Mouse (Mus musculus) MEL-GATA-1-ER (cell line): ENCODE data around the gene Eif3g.

Experiments
- DNase-seq: peaks from one replicate; pipeline ENCODE4 v3.0.0-alpha.2; 2012; ENCODE audit warnings: low read depth; ENCODE audit errors: extremely low read depth

The Eif3g gene

GRCm38 (mm10) chr9:20889185-20890141, 9.0 kb downstream of the Eif3g start:
- peak; percentile 85 for DNase-seq

GRCm38 (mm10) chr9:20888386-20888765, 10.0 kb downstream of the Eif3g start:
- no peak for DNase-seq

GRCm38 (mm10) chr9:20887704-20888385, 10.6 kb downstream of the Eif3g start, which contains the start of gene Ppan:
Ppan (plus strand) TSS chr9:20888175.
- peak; percentile 97 for DNase-seq

- no peak for DNase-seq
Measured at GRCm38 (mm10) chr9:20887191-20887590, 11.2 kb downstream of the Eif3g start.

- no peak for DNase-seq
Measured at GRCm38 (mm10) chr9:20886563-20886962, 11.9 kb downstream of the Eif3g start.

GRCm38 (mm10) chr9:20879097-20879792, 19.2 kb downstream of the Eif3g start, which contains the start of gene Angptl6:
Angptl6 (minus strand) TSS chr9:20879727.
- no peak for DNase-seq

GRCm38 (mm10) chr9:20878710-20879065, 19.7 kb downstream of the Eif3g start:
- no peak for DNase-seq

- peak; percentile 97 for DNase-seq
Measured at GRCm38 (mm10) chr9:20878041-20878709, 20.2 kb downstream of the Eif3g start.

GRCm38 (mm10) chr9:20877118-20878040, 21.0 kb downstream of the Eif3g start:
- no peak for DNase-seq

GRCm38 (mm10) chr9:20876318-20877117, 21.9 kb downstream of the Eif3g start:
- DNase-seq, result no peak

GRCm38 (mm10) chr9:20875021-20875790, 23.2 kb downstream of the Eif3g start:
- no peak for DNase-seq

GRCm38 (mm10) chr9:20873521-20873920, 24.9 kb downstream of the Eif3g start:
- no peak for DNase-seq

- no peak for DNase-seq
Measured at GRCm38 (mm10) chr9:20872991-20873390, 25.4 kb downstream of the Eif3g start.

- no peak for DNase-seq
Measured at GRCm38 (mm10) chr9:20870211-20871173, 27.9 kb downstream of the Eif3g start.

- no peak for DNase-seq
Measured at GRCm38 (mm10) chr9:20869246-20869645, 29.2 kb downstream of the Eif3g start.

GRCm38 (mm10) chr9:20868448-20869001, 29.9 kb downstream of the Eif3g start, which contains the start of gene A230050P20Rik:
A230050P20Rik (plus strand) TSS chr9:20868642.
- DNase-seq, result no peak

GRCm38 (mm10) chr9:20866879-20867278, 31.5 kb downstream of the Eif3g start:
- DNase-seq, result no peak
